Mouse (Mus musculus): ENCODE measurements around the gene Srp68.

GRCm38 (mm10) chr11:116255090-116255981, 18.7 kb downstream of the Srp68 start:
- no peak for TF ChIP-seq CTCF (IDR thresholded peaks at IDR 0.05; ENCODE audit: low read depth)
- no peak for TF ChIP-seq EP300 (optimal IDR thresholded peaks at IDR 0.05)

All from stomach, postnatal 0 days (tissue).